Comparison of ENCODE assay signal across 7 mouse cellular contexts in the genomic region with DNA sequence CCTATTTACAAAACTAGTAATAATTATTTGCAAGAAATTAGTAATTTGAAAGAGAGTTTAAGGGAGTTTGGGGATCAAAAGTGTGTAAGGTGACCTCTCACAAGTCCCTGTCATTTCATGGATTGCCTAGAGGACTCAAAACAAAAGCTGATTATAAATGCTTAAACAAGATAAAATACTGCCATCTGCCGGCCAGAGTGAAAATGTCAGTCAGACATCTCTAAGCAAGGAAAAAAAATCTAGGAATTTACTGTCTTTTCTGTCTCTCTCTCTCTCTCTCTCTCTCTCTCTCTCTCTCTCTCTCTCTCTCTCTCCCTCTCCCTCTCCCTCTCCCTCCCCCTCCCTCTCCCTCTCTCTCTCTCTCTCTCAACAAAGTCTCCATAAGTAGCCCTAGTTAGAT. TPM values are rescaled to one million over a fixed set of nuclear protein-coding genes. Genes with fewer than 3 reads are reported as not detected.
DNase-seq lines count a peak whose midpoint lies in the region.

No protein-coding gene starts in this region.

- DNase-seq in layer of hippocampus, adult 11-12 months (ENCODE audit: low spot score), result peak; percentile 87
- no peak for DNase-seq in layer of hippocampus, postnatal 36 days
- peak; percentile 71 for DNase-seq in ES-CJ7 (ENCODE audit: low read depth, low spot score)
- peak; percentile 60 for DNase-seq in adrenal gland, postnatal 25 days
- DNase-seq in forelimb bud, embryonic 11.5 days (ENCODE audit: low read depth, low spot score), result peak; percentile 74
- DNase-seq in left cerebral cortex, adult 18-20 months (ENCODE audit: low spot score in 2 of 2), result peak; percentile 65 to 86
- DNase-seq in retina, postnatal 1 day, result peak; percentile 88

RNA-seq across cellular contexts. Expression of gene Wdfy3, which starts 4.4 kb away (rescaled TPM):
- total RNA-seq in layer of hippocampus, postnatal 36 days (2021), result 100 to 1,000 TPM; 116 to 122 TPM
- total RNA-seq in adrenal gland, postnatal 25 days (2021), result 49.6 and 54.3 TPM in 2 replicates
- 100 to 1,000 TPM; 127 TPM for total RNA-seq in left cerebral cortex, adult 18-20 months (2021)

Comparison
In these comparisons a context has a peak if more than half of its experiments do, and no peak if none do; other contexts are left out.
1. DNase-seq: peak in layer of hippocampus, adult 11-12 months (single experiment), ES-CJ7 (single experiment), adrenal gland, postnatal 25 days (single experiment), forelimb bud, embryonic 11.5 days (single experiment), left cerebral cortex, adult 18-20 months (2 of 2) and retina, postnatal 1 day (single experiment); none in layer of hippocampus, postnatal 36 days (0 of 2).